Mouse (Mus musculus): ENCODE measurements around the gene Gpam.

Gpam gene

GRCm38 (mm10) chr19:55103081-55103830, 23.8 kb downstream of the Gpam start:
- peak; percentile 55 for DNase-seq (ENCODE audit: low spot score)

GRCm38 (mm10) chr19:55101659-55102058, 25.4 kb downstream of the Gpam start:
- no peak for DNase-seq (ENCODE audit: low spot score)

GRCm38 (mm10) chr19:55100227-55101140, 26.6 kb downstream of the Gpam start:
- DNase-seq (ENCODE audit: low spot score): no peak

GRCm38 (mm10) chr19:55099184-55100160, 27.6 kb downstream of the Gpam start:
- peak; percentile 84 for DNase-seq (ENCODE audit: low spot score)

GRCm38 (mm10) chr19:55098409-55099183, 28.4 kb downstream of the Gpam start:
- DNase-seq (ENCODE audit: low spot score): peak; percentile 57

GRCm38 (mm10) chr19:55097396-55097967, 29.6 kb downstream of the Gpam start:
- peak; percentile 53 for DNase-seq (ENCODE audit: low spot score)

GRCm38 (mm10) chr19:55096666-55097065, 30.4 kb downstream of the Gpam start:
- no peak for DNase-seq (ENCODE audit: low spot score)

GRCm38 (mm10) chr19:55095547-55095946, 31.5 kb downstream of the Gpam start:
- no peak for DNase-seq (ENCODE audit: low spot score)

GRCm38 (mm10) chr19:55091602-55092413, 35.2 kb downstream of the Gpam start:
- no peak for DNase-seq (ENCODE audit: low spot score)

- DNase-seq (ENCODE audit: low spot score): no peak
Observed at GRCm38 (mm10) chr19:55090885-55091284, 36.2 kb downstream of the Gpam start.

GRCm38 (mm10) chr19:55090142-55090541, 36.9 kb downstream of the Gpam start:
- no peak for DNase-seq (ENCODE audit: low spot score)

- DNase-seq (ENCODE audit: low spot score): peak; percentile 52
Observed at GRCm38 (mm10) chr19:55087776-55088175, 39.3 kb downstream of the Gpam start.

- no peak for DNase-seq (ENCODE audit: low spot score)
Observed at GRCm38 (mm10) chr19:55085857-55086185, 41.2 kb downstream of the Gpam start.

GRCm38 (mm10) chr19:55084971-55085856, 41.8 kb downstream of the Gpam start:
- no peak for DNase-seq (ENCODE audit: low spot score)

- no peak for DNase-seq (ENCODE audit: low spot score)
Observed at GRCm38 (mm10) chr19:55076822-55077221, 50.2 kb downstream of the Gpam start.

- DNase-seq (ENCODE audit: low spot score): no peak
Observed at GRCm38 (mm10) chr19:55073004-55073403, 54.0 kb downstream of the Gpam start.

GRCm38 (mm10) chr19:55069054-55069453, 58.0 kb downstream of the Gpam start:
- DNase-seq (ENCODE audit: low spot score): no peak

- DNase-seq (ENCODE audit: low spot score): peak; percentile 43
Observed at GRCm38 (mm10) chr19:55063272-55063671, 63.8 kb downstream of the Gpam start.

GRCm38 (mm10) chr19:55062501-55062900, 64.5 kb downstream of the Gpam start:
- no peak for DNase-seq (ENCODE audit: low spot score)
